Mouse (Mus musculus): ENCODE data around the gene Ftl1.

- TF ChIP-seq CTCF (IDR thresholded peaks at IDR 0.05; ENCODE audit: borderline replicate concordance, control insufficient read depth, extremely low read depth, insufficient read depth, low read length, poor library complexity) (no peak), POLR2A (IDR thresholded peaks at IDR 0.05; ENCODE audit: control insufficient read depth, extremely low read depth, insufficient read depth, low read length, poor library complexity) (no peak)
Measured at GRCm38 (mm10) chr7:45461326-45461725, 1.6 kb upstream of the Ftl1 start.
